Mouse (Mus musculus) forebrain, postnatal 0 days (tissue): Measurements from ENCODE around the gene Vmn1r54. TPM values are rescaled to one million over a fixed set of nuclear protein-coding genes. Genes with fewer than 3 reads are reported as not detected.

Experiments used
- ATAC-seq: fragments of 200-750 bp; cut with Nextera tagmentation; 2 replicates; pipeline ENCODE4 v1.8.0; 2017; ENCODE audit warnings: mild to moderate bottlenecking, moderate library complexity
- DNase-seq: peaks from one replicate; pipeline ENCODE4 v3.0.0-alpha.2; 2015
- H3K27ac ChIP-seq: fragments of 300-500 bp; sonication (generic); 2 replicates; pipeline ENCODE4 v1.5.1; 2014; ENCODE audit warnings: low read depth, mild to moderate bottlenecking, antibody characterized with exemption, low read length, moderate library complexity, mixed read lengths
- H3K27me3 ChIP-seq: fragments of 300-500 bp; sonication (generic); 2 replicates; pipeline ENCODE4 v1.6.1; 2014; ENCODE audit warnings: mild to moderate bottlenecking, low read length, mixed read lengths; ENCODE audit not compliant: insufficient read depth
- H3K36me3 ChIP-seq: fragments of 300-500 bp; sonication (generic); 2 replicates; pipeline ENCODE4 v1.6.1; 2014; ENCODE audit warnings: mild to moderate bottlenecking, moderate library complexity; ENCODE audit not compliant: insufficient read depth
- H3K4me1 ChIP-seq: fragments of 300-500 bp; sonication (generic); 2 replicates; pipeline ENCODE4 v1.6.1; 2014; ENCODE audit warnings: antibody characterized with exemption; ENCODE audit not compliant: insufficient read depth
- H3K4me2 ChIP-seq: fragments of 300-500 bp; sonication (generic); 2 replicates; pipeline ENCODE4 v1.6.1; 2014; ENCODE audit warnings: low read depth, mild to moderate bottlenecking, moderate library complexity
- H3K4me3 ChIP-seq: fragments of 300-500 bp; sonication (generic); 2 replicates; pipeline ENCODE4 v1.5.1; 2014; ENCODE audit warnings: low read depth, low read length, mixed read lengths
- H3K9ac ChIP-seq: fragments of 300-500 bp; sonication (generic); 2 replicates; pipeline ENCODE4 v1.6.1; 2014; ENCODE audit warnings: mild to moderate bottlenecking
- H3K9me3 ChIP-seq: fragments of 300-500 bp; sonication (generic); 2 replicates; pipeline ENCODE4 v1.6.1; 2016; ENCODE audit warnings: low read length
- CTCF ChIP-seq: sonication (generic); IDR thresholded peaks from 2 replicates; pipeline ENCODE4 v1.5.1; 2016; ENCODE audit warnings: antibody characterized with exemption, control low read depth, low read depth
- WGBS: fragments of 180-500 bp; shearing (Covaris S2); extraction: QIAGEN DNeasy Blood & Tissue Kit; methylation state at CpG from one replicate; pipeline ENCODE4 v1.1.7; 2014; 5-methylcytosine and 5-hydroxymethylcytosine counted together
- polyA plus RNA-seq: library from polyadenylated mRNA; unstranded; fragments of >200 nt; fragmentation: Nextera tagmentation; extraction: Ambion mirVana; gene quantifications from 2 replicates; pipeline ENCODE4 v1.2.1, GENCODE M21; 2015
- total RNA-seq: library from RNA; depleted of rRNA; stranded (reverse); fragments of >200 nt; gene quantifications from 2 replicates; pipeline ENCODE4 v1.2.3, GENCODE M21; 2014

Vmn1r54 gene
- total and polyA plus RNA-seq, 2 experiments from 2014 or later: not detected

- no peak for TF ChIP-seq CTCF
- no peaks in the 10 kb centered on the region for H3K4me1 ChIP-seq
- no peak within 1 kb of the TSS for H3K9ac ChIP-seq
- no peaks in the 10 kb centered on the region for H3K36me3 ChIP-seq
- ATAC-seq (no peak), DNase-seq (no peak)
- no peak within 1 kb of the TSS for H3K4me2 ChIP-seq
- no peaks in the 10 kb centered on the region for H3K9me3 ChIP-seq
- 95% methylated on average over 1 of the region's 1 CpGs for WGBS
- no peak within 1 kb of the TSS for H3K27ac ChIP-seq
- no peaks in the 10 kb centered on the region for H3K27me3 ChIP-seq
- no peak within 1 kb of the TSS for H3K4me3 ChIP-seq
Observed at GRCm38 (mm10) chr6:90300919-90301318, 54.8 kb downstream of the Vmn1r54 start, which contains the start of gene BC048671. BC048671 (plus strand) TSS chr6:90301219.

- no peaks in the 10 kb centered on the region for H3K36me3 ChIP-seq
- no peaks in the 10 kb centered on the region for H3K27me3 ChIP-seq
- no peak overlapping the region for H3K4me2 ChIP-seq
- H3K4me1 ChIP-seq: no peaks in the 10 kb centered on the region
- H3K27ac ChIP-seq: no peak overlapping the region
- no peak overlapping the region for H3K9ac ChIP-seq
- ATAC-seq (no peak), DNase-seq (no peak)
- H3K9me3 ChIP-seq: no peaks in the 10 kb centered on the region
- no peak overlapping the region for H3K4me3 ChIP-seq
- no peak for TF ChIP-seq CTCF
- WGBS: 93% methylated on average over 6 of the region's 6 CpGs
Observed at GRCm38 (mm10) chr6:90306315-90306975, 60.3 kb downstream of the Vmn1r54 start.

- Histone ChIP-seq H3K4me3 (no peak overlapping the region), H3K9me3 (no peaks in the 10 kb centered on the region), H3K9ac (no peak overlapping the region), H3K27me3 (no peaks in the 10 kb centered on the region), H3K4me2 (no peak overlapping the region), H3K4me1 (no peaks in the 10 kb centered on the region), H3K27ac (no peak overlapping the region), H3K36me3 (no peaks in the 10 kb centered on the region)
- WGBS: 91% methylated on average over 87 of the region's 87 CpGs
- no peak for TF ChIP-seq CTCF
- ATAC-seq (no peak), DNase-seq (no peak)
Observed at GRCm38 (mm10) chr6:90308839-90309778, 63.0 kb downstream of the Vmn1r54 start.

GRCm38 (mm10) chr6:90315961-90316360, 69.9 kb downstream of the Vmn1r54 start:
- Histone ChIP-seq H3K36me3 (no peaks in the 10 kb centered on the region), H3K27me3 (no peaks in the 10 kb centered on the region), H3K27ac (no peak overlapping the region), H3K4me3 (no peak overlapping the region), H3K4me2 (no peak overlapping the region), H3K4me1 (no peaks in the 10 kb centered on the region), H3K9ac (no peak overlapping the region), H3K9me3 (no peaks in the 10 kb centered on the region)
- DNase-seq: no peak
- WGBS: 88% methylated on average over 5 of the region's 5 CpGs
- ATAC-seq: no peak
- no peak for TF ChIP-seq CTCF

- Histone ChIP-seq H3K9ac (no peak overlapping the region), H3K4me2 (no peak overlapping the region), H3K4me3 (no peak overlapping the region), H3K4me1 (no peaks in the 10 kb centered on the region), H3K36me3 (no peaks in the 10 kb centered on the region), H3K27ac (no peak overlapping the region), H3K9me3 (no peaks in the 10 kb centered on the region), H3K27me3 (no peaks in the 10 kb centered on the region)
- TF ChIP-seq CTCF: no peak
- no peak for DNase-seq
- WGBS: 83% methylated on average over 2 of the region's 2 CpGs
- ATAC-seq: no peak
Observed at GRCm38 (mm10) chr6:90317510-90318258, 71.6 kb downstream of the Vmn1r54 start.

- 96% methylated on average over 2 of the region's 2 CpGs for WGBS
- ATAC-seq: no peak
Observed at GRCm38 (mm10) chr6:90319019-90319418, 72.9 kb downstream of the Vmn1r54 start.

More at GRCm38 (mm10) chr6:90319019-90319418, 72.9 kb downstream of the Vmn1r54 start:
- no peak for TF ChIP-seq CTCF
- Histone ChIP-seq H3K4me2 (no peak overlapping the region), H3K36me3 (no peaks in the 10 kb centered on the region), H3K27me3 (no peaks in the 10 kb centered on the region), H3K4me3 (no peak overlapping the region), H3K9ac (no peak overlapping the region), H3K27ac (no peak overlapping the region), H3K4me1 (no peaks in the 10 kb centered on the region), H3K9me3 (no peaks in the 10 kb centered on the region)
- DNase-seq: no peak
